Comparison of ENCODE assay signal across 12 mouse cellular contexts in the genomic region with DNA sequence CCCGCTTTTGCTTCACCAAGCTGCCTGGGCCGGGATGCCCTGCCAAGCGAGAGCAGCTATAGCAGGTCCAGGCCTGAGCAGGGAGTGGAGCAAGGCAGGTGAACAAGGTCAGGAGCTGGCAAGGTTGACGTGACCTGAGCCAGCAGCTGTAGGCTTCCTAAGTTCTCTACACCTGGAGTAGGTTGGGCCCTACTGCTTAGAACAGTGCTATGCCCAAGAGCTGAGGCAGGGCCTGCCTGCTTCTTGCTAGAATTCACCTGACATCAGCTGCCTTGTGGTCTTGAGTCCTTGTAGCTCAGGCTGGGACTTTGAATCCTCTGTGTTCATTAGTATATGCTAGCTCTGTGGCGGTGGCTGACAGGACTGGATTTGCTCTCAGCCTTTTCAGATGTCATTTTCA. TPM values are rescaled to one million over a fixed set of nuclear protein-coding genes. Genes with fewer than 3 reads are reported as not detected.
"Had no signal": no experiment of that assay in that cellular context is flagged by ENCODE, and none has a peak within 500 bp of the region (broad histone marks: within the 10 kb centered on the region; RNA-seq: fewer than 3 reads in every experiment).

A gene (plus strand): TSS at position 301 of the 400 bp plus-strand sequence.

- DNase-seq: kidney, adult 18-20 months; kidney, postnatal 14 days; lung, embryonic 14.5 days; lung, postnatal 10 days; lung, postnatal 4 days; right cerebral cortex, postnatal 4 days; thymus, adult 2 months; thymus, postnatal 4 days had no signal

- ATAC-seq: hindbrain, postnatal 0 days; intestine, embryonic 15.5 days; liver, embryonic 12.5 days had no signal

RNA-seq across cellular contexts. Expression of the gene that starts here (rescaled TPM):
- total RNA-seq: midbrain, postnatal 0 days had no signal
